Mouse (Mus musculus): ENCODE data around the gene Unc5cl.

- TF ChIP-seq POLR2A (IDR thresholded peaks at IDR 0.05; ENCODE audit: insufficient read length, low read depth): peak; percentile 54
- TF ChIP-seq CEBPB (IDR thresholded peaks at IDR 0.05; ENCODE audit: insufficient read depth, poor library complexity, severe bottlenecking): no peak
- TF ChIP-seq USF1 (IDR thresholded peaks at IDR 0.05; ENCODE audit: low read depth): no peak
Measured at GRCm38 (mm10) chr17:48408526-48409291, 46.0 kb upstream of the Unc5cl start.

Data from myocyte (in vitro differentiated cells).